Mouse (Mus musculus) megakaryocyte, adult 5-6 weeks (primary cell): ENCODE results near the gene Slc38a10. TPM values are rescaled to one million over a fixed set of nuclear protein-coding genes. Genes with fewer than 3 reads are reported as not detected.

ENCODE experiments used
- ATAC-seq: 2 replicates; pipeline ENCODE4 v1.8.0; 2016; ENCODE audit warnings: mild to moderate bottlenecking, inconsistent platforms; ENCODE audit not compliant: poor library complexity, severe bottlenecking
- total RNA-seq, 2 experiments: library from RNA; stranded (forward) in 1 of 2; stranded (reverse) in 1 of 2; fragments of 153-499, 151-499 nt in 1 of 2; fragments of 221-1000, 200-1000 nt in 1 of 2; gene quantifications; 2 replicates each; pipeline versions ENCODE4 v1.2.3 to v1.2.4; 2015 to 2017

Gene Slc38a10
- total RNA-seq, 2 experiments from 2014 or later: 27.7 to 32.6 TPM

DNA sequence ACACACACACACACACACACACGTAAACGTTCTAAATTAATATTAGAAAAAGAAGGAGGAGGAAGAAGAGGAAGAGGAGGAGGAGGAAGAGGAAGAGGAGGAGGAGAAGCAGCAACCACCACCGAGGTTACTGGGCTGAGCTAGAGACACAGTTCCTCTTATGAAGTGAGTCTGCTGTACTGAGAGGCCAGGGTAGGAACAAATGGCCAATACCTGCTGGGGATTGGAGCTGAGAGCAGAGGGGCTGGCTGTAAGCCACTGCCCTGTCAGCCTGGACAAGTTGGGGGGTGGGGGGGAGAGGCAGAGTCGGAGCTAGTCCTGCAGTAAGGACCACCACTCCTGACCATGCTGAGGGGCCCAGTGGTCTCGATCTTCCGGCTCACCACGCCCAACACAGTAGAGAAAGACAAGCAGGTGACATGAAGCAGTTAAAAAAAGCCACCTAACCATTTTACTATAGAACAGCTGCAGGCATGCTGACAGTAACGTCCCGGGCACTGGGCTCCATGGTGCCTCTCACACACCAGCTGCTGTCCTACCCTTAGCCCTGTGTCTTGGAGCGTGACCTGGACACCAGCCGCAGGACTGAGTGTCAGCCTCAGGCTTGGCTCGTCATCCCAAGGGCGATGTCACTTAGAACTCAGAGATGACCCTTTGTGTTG is 87.0 kb downstream of the Slc38a10 start:
- ATAC-seq: peak; percentile 68

DNA sequence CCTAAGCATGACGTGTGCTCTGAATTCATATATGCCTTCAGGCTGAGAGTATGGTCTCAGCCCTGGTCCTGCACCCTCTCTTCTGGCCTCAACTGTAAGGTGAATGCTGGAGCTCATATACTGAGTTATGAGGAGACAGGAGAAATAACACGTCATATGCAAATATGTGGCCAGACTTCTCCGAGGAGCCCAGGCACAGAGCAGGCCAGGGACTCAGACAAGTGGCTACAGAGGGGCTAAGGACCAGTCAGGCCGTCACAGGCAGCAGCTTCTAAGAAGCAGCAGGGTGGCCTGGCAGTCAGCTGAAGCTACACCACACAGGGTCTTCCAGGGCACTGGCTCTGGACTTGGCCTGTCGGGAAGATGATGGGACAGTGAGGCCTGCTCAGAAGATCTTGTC is 87.8 kb downstream of the Slc38a10 start:
- no peak for ATAC-seq

DNA sequence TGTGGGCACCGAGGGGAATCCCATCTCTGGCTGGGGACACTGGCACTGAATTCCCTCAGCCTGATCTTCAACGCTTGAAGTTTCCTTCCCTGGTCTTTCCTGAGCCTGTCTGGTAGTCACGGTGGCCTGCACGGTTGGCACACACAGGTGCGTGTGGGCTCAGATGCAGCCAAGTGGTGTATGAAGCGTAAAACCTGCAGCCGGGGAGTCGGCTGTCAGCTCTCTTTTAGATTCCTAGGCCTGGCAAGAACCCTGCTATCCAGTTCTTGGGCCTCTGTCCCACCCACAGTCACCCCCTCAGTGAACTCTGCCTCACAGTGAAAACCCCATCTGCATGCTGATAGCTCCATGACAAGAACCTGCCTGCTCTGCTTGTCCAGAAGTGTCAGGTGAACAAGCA is 90.5 kb downstream of the Slc38a10 start:
- no peak for ATAC-seq

DNA sequence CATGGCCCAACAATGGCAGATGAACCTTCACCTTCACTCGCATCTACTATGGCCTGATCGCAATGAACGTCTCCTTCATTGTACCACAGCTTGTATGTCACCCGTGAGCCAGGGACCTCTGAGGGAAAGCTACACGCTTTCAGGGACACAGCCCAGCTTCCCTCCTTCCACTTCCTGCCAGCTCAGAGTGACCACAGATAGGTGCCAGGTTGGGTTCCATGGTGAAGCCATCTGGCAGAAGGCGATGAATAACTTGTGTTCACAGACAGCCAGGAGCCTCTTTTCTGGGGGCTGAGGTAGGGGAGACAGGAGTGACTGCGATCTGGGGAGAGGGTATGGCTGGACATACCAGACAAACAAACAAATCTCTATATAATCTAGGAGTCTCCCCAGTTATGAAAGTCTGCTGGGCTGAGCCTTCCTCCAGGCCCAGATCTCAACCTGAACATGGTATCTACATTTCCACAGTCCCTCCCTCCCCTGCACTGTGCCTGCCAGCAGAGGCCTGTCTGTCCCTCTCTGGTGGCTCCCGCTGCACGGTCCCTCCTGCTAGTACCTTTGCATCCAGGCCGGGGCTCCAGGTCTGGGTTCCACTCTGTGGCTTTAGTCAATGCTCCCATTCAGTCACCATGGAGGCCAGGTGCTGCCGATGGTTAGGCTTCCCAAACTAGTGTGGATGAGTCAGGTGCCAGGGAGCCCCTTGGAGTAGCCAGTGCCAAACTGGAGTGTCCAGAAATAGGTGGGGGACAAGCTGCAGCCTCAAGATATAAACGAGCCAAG is 95.0 kb downstream of the Slc38a10 start:
- no peak for ATAC-seq

Other genes starting within 250 kb of the Slc38a10 start
- 20.7 and 21.7 TPM in 2 replicates for gene Chmp6, start 237.9 kb downstream of the Slc38a10 start, total RNA-seq (2015)
- 54.8 and 79.3 TPM in 2 replicates for gene Chmp6, start 237.9 kb downstream of the Slc38a10 start, total RNA-seq (2017)
- 6.2 TPM in 2 replicates for gene Baiap2, start 208.6 kb downstream of the Slc38a10 start, total RNA-seq (2015)
- gene Baiap2, start 208.6 kb downstream of the Slc38a10 start, total RNA-seq (2017): 6.2 and 6.9 TPM in 2 replicates
- 3.4 and 5.7 TPM in 2 replicates for gene Aatk, start 104.2 kb downstream of the Slc38a10 start, total RNA-seq (2015)
- 4.4 and 5.2 TPM in 2 replicates for gene Aatk, start 104.2 kb downstream of the Slc38a10 start, total RNA-seq (2017)
- 5.2 and 5.8 TPM in 2 replicates for gene Cep131, start 64.5 kb downstream of the Slc38a10 start, total RNA-seq (2015)
- 9.3 and 16.3 TPM in 2 replicates for gene Cep131, start 64.5 kb downstream of the Slc38a10 start, total RNA-seq (2017)
- gene Tepsin, start 52.6 kb downstream of the Slc38a10 start, total RNA-seq (2015): 13.4 and 14.3 TPM in 2 replicates
- 14.8 and 18.8 TPM in 2 replicates for gene Tepsin, start 52.6 kb downstream of the Slc38a10 start, total RNA-seq (2017)
- gene Ndufaf8, start 52.4 kb downstream of the Slc38a10 start, total RNA-seq (2015): 9.6 and 21.6 TPM in 2 replicates
- 11.7 and 16.2 TPM in 2 replicates for gene Ndufaf8, start 52.4 kb downstream of the Slc38a10 start, total RNA-seq (2017)
- 3.1 and 4.4 TPM in 2 replicates for gene Bahcc1, start 81.6 kb upstream of the Slc38a10 start, total RNA-seq (2015)
- 1.3 and 1.7 TPM in 2 replicates for gene Bahcc1, start 81.6 kb upstream of the Slc38a10 start, total RNA-seq (2017)
- 4,212 and 4,544 TPM in 2 replicates for gene Actg1, start 197.2 kb upstream of the Slc38a10 start, total RNA-seq (2015)
- gene Actg1, start 197.2 kb upstream of the Slc38a10 start, total RNA-seq (2017): 2,305 and 2,430 TPM in 2 replicates
- not detected in 2 replicates for gene Fscn2, start 210.2 kb upstream of the Slc38a10 start, total RNA-seq (2015)
- gene Fscn2, start 210.2 kb upstream of the Slc38a10 start, total RNA-seq (2017): not detected in 2 replicates
- gene Faap100, start 227.4 kb upstream of the Slc38a10 start, total RNA-seq (2015): 5.9 and 6.9 TPM in 2 replicates
- gene Faap100, start 227.4 kb upstream of the Slc38a10 start, total RNA-seq (2017): 6.5 and 10.5 TPM in 2 replicates